Comparison of ENCODE assay signal across 39 mouse cellular contexts in the genomic region with DNA sequence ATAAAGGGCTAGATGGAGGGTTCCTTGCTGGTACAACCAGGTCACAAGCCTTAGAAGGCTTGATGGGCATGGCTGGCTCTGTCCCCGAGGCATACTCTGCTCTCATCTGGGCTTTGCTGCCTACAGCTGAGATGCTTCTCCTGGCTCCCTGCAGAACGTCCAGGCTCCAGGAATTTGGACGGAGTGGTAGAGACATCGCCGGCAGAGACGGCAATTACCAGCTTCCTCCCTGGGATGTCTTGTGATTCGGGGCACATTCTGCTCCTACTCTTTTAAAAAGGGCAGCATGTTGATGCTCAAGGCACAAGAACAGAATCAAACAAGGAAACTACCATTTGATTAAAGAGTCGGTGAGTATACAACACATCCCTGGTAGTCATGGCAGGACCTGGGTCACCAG. TPM values are rescaled to one million over a fixed set of nuclear protein-coding genes. Genes with fewer than 3 reads are reported as not detected.
"Had no signal": no experiment of that assay in that cellular context is flagged by ENCODE, and none has a peak within 500 bp of the region (broad histone marks: within the 10 kb centered on the region; RNA-seq: fewer than 3 reads in every experiment).

A gene (plus strand): TSS at position 301 of the 400 bp plus-strand sequence.

- H3K27ac ChIP-seq: embryonic facial prominence, embryonic 10.5 days; embryonic facial prominence, embryonic 12.5 days; embryonic facial prominence, embryonic 13.5 days; embryonic facial prominence, embryonic 15.5 days; forebrain, embryonic 12.5 days; forebrain, embryonic 13.5 days; forebrain, embryonic 15.5 days; gastrocnemius, adult 2 months; heart, adult 2 months had no signal

- H3K9ac ChIP-seq: embryonic facial prominence, embryonic 12.5 days; embryonic facial prominence, embryonic 13.5 days; embryonic facial prominence, embryonic 15.5 days; forebrain, embryonic 12.5 days; forebrain, embryonic 13.5 days; forebrain, embryonic 15.5 days; forebrain, postnatal 0 days had no signal

- H3K36me3 ChIP-seq: embryonic facial prominence, embryonic 10.5 days; embryonic facial prominence, embryonic 12.5 days; embryonic facial prominence, embryonic 13.5 days; embryonic facial prominence, embryonic 15.5 days; forebrain, embryonic 10.5 days; forebrain, embryonic 12.5 days; forebrain, embryonic 15.5 days had no signal

- H3K4me3 ChIP-seq: embryonic facial prominence, embryonic 10.5 days; embryonic facial prominence, embryonic 12.5 days; embryonic facial prominence, embryonic 13.5 days; embryonic facial prominence, embryonic 15.5 days; erythroblast, embryonic 14.5 days; forebrain, embryonic 10.5 days; forebrain, embryonic 12.5 days; forebrain, embryonic 13.5 days; forebrain, embryonic 15.5 days; heart, adult 2 months had no signal

- DNase-seq: cerebellum, adult 18-20 months; cerebellum, adult 2 months; cerebellum, adult 8-10 months; cerebellum, adult 9-10 months; cerebellum, adult 9-11 months; cerebellum, postnatal 10 days; cerebellum, postnatal 14 days; cerebellum, postnatal 25 days; cerebellum, postnatal 36 days; embryo, embryonic 11 days; forebrain, postnatal 0 days; gastrocnemius, adult 2 months; gastrocnemius, postnatal 10 days; gastrocnemius, postnatal 14 days; gastrocnemius, postnatal 25 days; gastrocnemius, postnatal 36 days; heart, adult 2 months had no signal

- H3K4me1 ChIP-seq: embryonic facial prominence, embryonic 12.5 days; embryonic facial prominence, embryonic 13.5 days; embryonic facial prominence, embryonic 15.5 days; forebrain, embryonic 12.5 days; forebrain, embryonic 13.5 days; forebrain, embryonic 15.5 days had no signal

- H3K9me3 ChIP-seq: embryonic facial prominence, embryonic 10.5 days; embryonic facial prominence, embryonic 12.5 days; embryonic facial prominence, embryonic 13.5 days; embryonic facial prominence, embryonic 15.5 days; forebrain, embryonic 10.5 days; forebrain, embryonic 12.5 days; forebrain, embryonic 13.5 days; forebrain, embryonic 15.5 days had no signal

- ATAC-seq: forebrain, embryonic 13.5 days; forebrain, embryonic 14.5 days; forebrain, embryonic 15.5 days; forebrain, embryonic 16.5 days had no signal

- H3K27me3 ChIP-seq: embryonic facial prominence, embryonic 12.5 days; embryonic facial prominence, embryonic 13.5 days; embryonic facial prominence, embryonic 15.5 days; forebrain, embryonic 12.5 days; forebrain, embryonic 13.5 days; forebrain, embryonic 15.5 days had no signal

- H3K4me2 ChIP-seq: embryonic facial prominence, embryonic 12.5 days; embryonic facial prominence, embryonic 13.5 days; embryonic facial prominence, embryonic 15.5 days; forebrain, embryonic 12.5 days; forebrain, embryonic 13.5 days; forebrain, embryonic 15.5 days had no signal

RNA-seq across cellular contexts. Expression of the gene that starts here (rescaled TPM):
- total RNA-seq: common myeloid progenitor, adult 5-6 weeks; gastrocnemius, adult 18-20 months; gastrocnemius, adult 2 months; gastrocnemius, adult 8-10 months; gastrocnemius, postnatal 10 days; gastrocnemius, postnatal 14 days; gastrocnemius, postnatal 25 days; gastrocnemius, postnatal 36 days; gastrocnemius, postnatal 4 days; granulocyte monocyte progenitor cell, adult 5-6 weeks; heart, adult 2 months; heart, adult 8-10 months had no signal
- polyA plus RNA-seq: cerebellum, adult 2 months; cortical plate, adult 2 months; embryonic facial prominence, embryonic 10.5 days; embryonic facial prominence, embryonic 11.5 days; embryonic facial prominence, embryonic 12.5 days; embryonic facial prominence, embryonic 13.5 days; embryonic facial prominence, embryonic 14.5 days; embryonic facial prominence, embryonic 15.5 days; erythroblast, embryonic 14.5 days; forebrain, embryonic 10.5 days; forebrain, embryonic 11.5 days; forebrain, embryonic 12.5 days; forebrain, embryonic 13.5 days; forebrain, embryonic 14.5 days; forebrain, embryonic 15.5 days; forebrain, embryonic 16.5 days; gonadal fat pad, adult 2 months; heart, adult 2 months had no signal
